Mouse (Mus musculus): ENCODE results near the gene Tmem127.

The Tmem127 gene
- long read RNA-seq, experiment 1, full-length matches to known transcripts: 1 of 6 reads
- long read RNA-seq, experiment 1, partial matches to known transcripts: 1 of 6 reads
- long read RNA-seq, experiment 1, other reads (novel, unspliced or antisense): 4 of 6 reads
- long read RNA-seq, experiment 2, full-length matches to known transcripts: 1 of 8 reads
- long read RNA-seq, experiment 2, partial matches to known transcripts: 0 of 8 reads
- long read RNA-seq, experiment 2, other reads (novel, unspliced or antisense): 7 of 8 reads

DNA sequence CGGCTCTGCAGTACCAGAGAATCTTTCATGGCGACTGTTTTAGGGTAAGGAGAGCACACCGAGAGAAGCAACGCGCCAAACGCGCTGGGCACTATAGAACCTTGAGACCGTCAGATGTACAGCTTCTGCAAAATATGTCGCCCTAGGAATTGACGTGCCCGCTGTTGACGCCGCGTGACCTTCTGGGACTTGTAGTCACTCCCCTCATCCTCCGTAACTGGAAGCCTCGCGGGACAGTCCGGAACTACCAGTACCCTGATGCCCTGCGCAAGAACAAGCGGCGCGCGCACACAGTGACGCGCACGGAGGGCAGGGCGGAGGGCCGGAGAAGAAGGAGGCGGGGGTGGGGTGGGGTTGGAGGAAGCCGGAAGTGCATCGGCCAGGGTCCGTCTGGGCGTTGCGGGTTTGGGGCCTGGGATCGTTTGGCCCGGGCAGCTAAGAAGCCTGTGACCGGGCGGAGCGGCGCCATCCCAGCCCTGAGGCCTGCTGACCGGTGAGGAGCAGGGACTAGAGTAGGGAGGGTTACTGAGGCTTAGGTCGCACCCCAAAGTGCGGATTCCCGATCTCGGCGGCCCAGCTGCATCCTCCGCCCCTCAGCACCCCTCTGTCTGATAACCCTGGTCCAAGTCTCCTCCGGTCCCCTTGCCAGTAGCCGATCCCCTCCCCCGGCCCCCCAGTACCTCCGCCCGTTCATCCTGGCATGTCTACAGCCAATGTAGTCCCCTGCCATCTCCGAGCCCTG is at the start of gene Tmem127, which contains the start of gene Ciao1:
TSS of gene Tmem127 (plus strand) at position 317 of the 742 bp plus-strand sequence.
TSS of gene Ciao1 (minus strand) at position 225 of the 742 bp plus-strand sequence.
- intact Hi-C loops (cut with DNase I): no loop called here

GRCm38 (mm10) chr2:127204932-127205331 is 42.8 kb upstream of the Tmem127 start:
- intact Hi-C loops (cut with DNase I): loop anchor here (2.0 to 10.0 kb wide), 2 partner anchors 40 to 110 kb away; no protein-coding TSS in a partner anchor

GRCm38 (mm10) chr2:127205936-127206335 is 41.8 kb upstream of the Tmem127 start:
- intact Hi-C loops (cut with DNase I): loop anchor here (2.0 to 10.0 kb wide), 2 partner anchors 41 to 111 kb away; no protein-coding TSS in a partner anchor

GRCm38 (mm10) chr2:127206916-127207315 is 40.8 kb upstream of the Tmem127 start:
- intact Hi-C loops (cut with DNase I): loop anchor here (10.0 kb wide), 1 partner anchor 112 kb away; no protein-coding TSS in a partner anchor

- intact Hi-C loops (cut with DNase I): loop anchor here (10.0 kb wide), 1 partner anchor 113 kb away; no protein-coding TSS in a partner anchor
Observed at GRCm38 (mm10) chr2:127207547-127208451, 39.9 kb upstream of the Tmem127 start, which contains the start of the genes 1810024B03Rik and Snrnp200. TSS of gene 1810024B03Rik (minus strand) at chr2:127208280. TSS of gene Snrnp200 (plus strand) at chr2:127208386.

GRCm38 (mm10) chr2:127208452-127208769 is 39.3 kb upstream of the Tmem127 start:
- intact Hi-C loops (cut with DNase I): loop anchor here (10.0 kb wide), 1 partner anchor 114 kb away; no protein-coding TSS in a partner anchor

DNA sequence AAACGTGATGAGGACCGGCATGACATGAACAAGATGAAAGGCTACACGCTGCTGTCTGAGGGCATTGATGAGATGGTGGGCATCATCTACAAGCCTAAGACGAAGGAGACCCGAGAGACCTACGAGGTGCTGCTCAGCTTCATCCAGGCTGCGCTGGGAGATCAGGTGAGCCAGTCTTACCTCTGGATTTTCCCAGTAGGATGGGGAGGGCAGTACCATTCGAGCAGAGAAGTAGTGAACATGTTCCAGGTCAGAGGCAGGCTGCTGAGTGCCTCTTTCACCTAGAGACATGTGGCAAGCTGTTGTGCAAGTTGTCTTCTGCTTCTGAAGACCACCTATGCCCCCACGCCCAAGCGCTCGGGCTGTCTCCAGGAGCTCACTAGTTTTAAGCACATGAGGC is 37.0 kb upstream of the Tmem127 start:
- intact Hi-C loops (cut with DNase I): no loop called here

- intact Hi-C loops (cut with DNase I): no loop called here
Observed at GRCm38 (mm10) chr2:127217746-127218145, 30.0 kb upstream of the Tmem127 start.

DNA sequence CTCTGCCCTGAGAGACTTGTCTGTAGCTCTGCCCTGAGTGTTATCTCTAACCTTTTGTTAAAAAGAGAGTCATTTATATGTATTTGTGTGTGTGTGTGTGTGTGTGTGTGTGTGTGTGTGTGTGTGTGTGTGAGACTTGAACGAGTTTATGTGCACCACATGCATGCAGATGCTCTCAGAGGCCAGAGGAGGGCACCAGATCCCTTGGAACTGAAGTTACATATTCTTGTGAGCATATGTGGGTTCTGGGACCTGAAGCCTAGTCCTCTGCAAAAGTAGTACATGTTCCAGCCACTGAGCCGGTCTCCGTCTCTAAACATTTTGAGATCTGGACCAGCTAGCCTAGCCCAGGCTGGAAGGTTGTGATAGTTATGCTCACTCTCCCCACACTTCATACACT is 22.4 kb upstream of the Tmem127 start:
- intact Hi-C loops (cut with DNase I): no loop called here

DNA sequence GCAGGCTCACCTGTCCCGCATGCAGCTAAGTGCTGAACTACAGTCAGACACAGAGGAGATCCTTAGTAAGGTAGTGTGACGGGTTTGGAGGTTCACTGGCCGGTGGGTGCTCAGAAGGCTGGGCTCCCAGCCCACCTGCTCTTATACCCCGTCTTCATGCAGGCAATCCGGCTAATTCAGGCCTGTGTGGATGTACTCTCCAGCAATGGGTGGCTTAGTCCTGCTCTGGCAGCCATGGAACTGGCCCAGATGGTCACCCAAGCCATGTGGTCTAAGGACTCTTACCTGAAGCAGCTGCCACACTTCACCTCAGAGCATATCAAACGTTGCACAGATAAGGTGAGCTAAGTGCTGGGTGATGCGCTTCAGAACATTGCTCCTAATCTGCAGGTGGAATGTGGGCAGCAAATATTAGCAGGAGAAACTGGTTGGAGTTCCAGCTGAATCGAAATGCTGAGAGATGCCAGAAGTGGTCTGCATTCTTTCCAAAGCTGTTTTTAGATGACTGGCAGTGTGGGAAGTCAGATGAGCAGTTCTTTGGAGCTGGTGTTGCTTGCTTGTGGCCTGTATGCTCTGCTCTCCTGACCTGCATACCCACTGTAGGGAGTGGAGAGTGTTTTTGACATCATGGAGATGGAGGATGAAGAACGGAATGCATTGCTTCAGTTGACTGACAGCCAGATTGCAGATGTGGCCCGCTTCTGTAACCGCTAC is 9.7 kb upstream of the Tmem127 start:
- intact Hi-C loops (cut with DNase I): loop anchor here (10.0 kb wide), 1 partner anchor 413 kb away; no protein-coding TSS in a partner anchor

DNA sequence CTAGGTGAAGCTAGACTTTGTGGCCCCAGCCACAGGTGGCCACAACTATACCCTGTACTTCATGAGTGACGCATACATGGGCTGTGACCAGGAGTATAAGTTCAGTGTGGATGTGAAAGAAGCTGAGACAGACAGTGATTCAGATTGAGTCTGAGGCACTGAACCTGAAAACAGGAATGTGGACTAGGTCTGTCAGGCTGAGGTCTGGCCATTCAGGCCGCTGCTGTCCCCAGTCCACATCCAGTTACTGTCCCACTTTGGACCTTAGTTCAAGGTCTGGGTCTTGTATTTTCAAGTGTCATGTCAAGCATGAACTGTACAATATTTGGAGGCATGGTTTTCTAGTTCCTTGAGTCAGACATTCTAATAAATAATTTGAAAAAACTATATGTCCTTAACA is 7.6 kb upstream of the Tmem127 start:
- intact Hi-C loops (cut with DNase I): no loop called here

GRCm38 (mm10) chr2:127248334-127249004 is 761 bp downstream of the Tmem127 start:
- intact Hi-C loops (cut with DNase I): no loop called here

- intact Hi-C loops (cut with DNase I): loop anchor here (5.0 kb wide), 1 partner anchor 92 kb away; no protein-coding TSS in a partner anchor
Observed at GRCm38 (mm10) chr2:127250291-127251008, 2.7 kb downstream of the Tmem127 start.

- intact Hi-C loops (cut with DNase I): loop anchor here (5.0 kb wide), 1 partner anchor 91 kb away; no protein-coding TSS in a partner anchor
Observed at GRCm38 (mm10) chr2:127251457-127251856, 3.7 kb downstream of the Tmem127 start.

- intact Hi-C loops (cut with DNase I): loop anchor here (5.0 kb wide), 1 partner anchor 90 kb away; no protein-coding TSS in a partner anchor
Observed at GRCm38 (mm10) chr2:127251880-127252527, 4.3 kb downstream of the Tmem127 start.

DNA sequence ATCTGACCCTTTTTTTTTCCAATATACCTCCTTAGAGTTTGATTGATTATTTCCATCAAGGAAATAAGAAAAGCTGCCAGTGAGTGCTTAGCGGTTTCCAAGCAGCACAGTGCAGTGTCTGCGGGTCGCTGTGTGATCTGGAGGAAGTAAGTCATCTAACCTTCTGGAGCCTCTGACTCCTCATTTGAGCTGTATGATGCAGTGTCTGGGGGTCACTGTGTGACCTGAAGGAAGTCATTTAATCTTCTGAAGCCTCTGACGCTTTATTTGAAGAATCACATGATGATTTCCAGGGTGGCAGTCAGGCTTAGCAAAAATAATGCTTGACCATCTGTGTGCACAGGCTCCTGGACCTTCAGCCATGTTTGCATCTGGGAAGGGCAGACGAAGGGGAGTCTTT is 5.1 kb downstream of the Tmem127 start:
- intact Hi-C loops (cut with DNase I): loop anchor here (5.0 kb wide), 1 partner anchor 90 kb away; no protein-coding TSS in a partner anchor

DNA sequence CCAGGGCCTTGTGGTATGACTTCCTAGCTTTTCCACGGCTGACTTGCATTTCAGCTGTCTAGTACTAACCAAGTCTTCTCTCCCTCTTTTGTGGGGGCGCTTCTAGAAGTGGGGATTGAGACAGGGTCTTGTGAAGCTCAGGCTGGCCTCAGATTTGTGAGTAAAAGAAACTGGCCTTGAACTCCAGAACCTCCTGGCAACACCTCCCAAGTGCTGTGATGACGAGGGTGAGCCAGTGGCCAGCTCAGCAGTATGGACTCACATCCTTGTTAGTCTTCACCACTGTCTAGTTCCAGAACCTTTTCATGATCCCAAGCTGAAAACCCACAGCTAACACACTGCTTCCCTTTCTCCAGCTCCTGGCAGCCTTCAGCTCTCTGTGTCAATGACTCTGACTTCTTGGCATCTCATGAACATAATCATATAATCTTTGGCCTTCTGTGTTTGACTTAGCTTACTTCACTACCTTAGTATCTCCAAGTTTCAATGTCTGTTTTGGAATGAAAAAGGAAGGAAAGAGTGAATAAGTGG is 7.0 kb downstream of the Tmem127 start:
- intact Hi-C loops (cut with DNase I): loop anchor here (5.0 kb wide), 1 partner anchor 88 kb away; no protein-coding TSS in a partner anchor

DNA sequence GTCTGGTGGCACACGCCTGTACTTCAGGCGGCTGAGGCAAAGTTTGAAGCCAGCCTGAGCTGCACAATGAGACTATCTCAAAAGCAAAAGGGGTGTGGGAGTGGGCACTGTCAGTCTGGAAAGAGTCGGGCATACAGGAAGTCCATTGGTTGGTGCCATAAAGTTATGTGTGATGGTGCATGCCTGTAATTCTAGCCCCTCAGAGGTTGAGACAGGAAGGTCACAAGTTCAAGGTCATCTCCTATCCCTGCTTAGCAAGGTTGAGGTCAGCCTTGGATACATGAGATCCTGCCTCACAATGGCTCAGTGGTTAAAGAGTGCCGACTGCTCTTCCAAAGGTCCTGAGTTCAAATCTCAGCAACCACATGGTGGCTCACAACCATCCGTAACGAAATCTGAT is 7.6 kb downstream of the Tmem127 start:
- intact Hi-C loops (cut with DNase I): no loop called here
